Mouse (Mus musculus): Measurements from ENCODE around the gene Fbxo9. TPM values are rescaled to one million over a fixed set of nuclear protein-coding genes. Genes with fewer than 3 reads are reported as not detected.
A peak's percentile ranks its signal among the peaks of the same experiment; 100 is the strongest.

The Fbxo9 gene
- total RNA-seq, 2 experiments from 2014 or later: 105 to 115 TPM

DNA sequence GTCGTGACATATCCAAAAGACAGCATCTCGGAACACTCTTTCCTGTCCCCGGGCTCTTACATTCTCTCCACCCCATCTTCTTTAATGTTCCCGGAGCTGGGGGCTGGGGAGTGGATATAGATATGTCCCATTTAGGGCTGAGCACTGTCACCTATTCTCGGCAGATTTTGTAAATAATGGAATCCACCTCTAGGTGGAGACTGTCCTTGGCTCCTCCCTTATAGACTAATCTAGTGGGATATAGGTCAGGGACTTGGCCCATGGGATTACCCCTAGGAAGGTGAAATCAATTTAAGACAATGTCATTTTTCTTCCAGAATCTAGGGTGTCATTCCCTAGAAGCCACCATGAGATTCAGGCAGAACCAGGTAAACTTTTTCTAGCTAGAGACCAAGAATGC, 791 bp upstream of the Fbxo9 start:
- DNase-seq (ENCODE audit: low spot score in 2 of 2): no peak

DNA sequence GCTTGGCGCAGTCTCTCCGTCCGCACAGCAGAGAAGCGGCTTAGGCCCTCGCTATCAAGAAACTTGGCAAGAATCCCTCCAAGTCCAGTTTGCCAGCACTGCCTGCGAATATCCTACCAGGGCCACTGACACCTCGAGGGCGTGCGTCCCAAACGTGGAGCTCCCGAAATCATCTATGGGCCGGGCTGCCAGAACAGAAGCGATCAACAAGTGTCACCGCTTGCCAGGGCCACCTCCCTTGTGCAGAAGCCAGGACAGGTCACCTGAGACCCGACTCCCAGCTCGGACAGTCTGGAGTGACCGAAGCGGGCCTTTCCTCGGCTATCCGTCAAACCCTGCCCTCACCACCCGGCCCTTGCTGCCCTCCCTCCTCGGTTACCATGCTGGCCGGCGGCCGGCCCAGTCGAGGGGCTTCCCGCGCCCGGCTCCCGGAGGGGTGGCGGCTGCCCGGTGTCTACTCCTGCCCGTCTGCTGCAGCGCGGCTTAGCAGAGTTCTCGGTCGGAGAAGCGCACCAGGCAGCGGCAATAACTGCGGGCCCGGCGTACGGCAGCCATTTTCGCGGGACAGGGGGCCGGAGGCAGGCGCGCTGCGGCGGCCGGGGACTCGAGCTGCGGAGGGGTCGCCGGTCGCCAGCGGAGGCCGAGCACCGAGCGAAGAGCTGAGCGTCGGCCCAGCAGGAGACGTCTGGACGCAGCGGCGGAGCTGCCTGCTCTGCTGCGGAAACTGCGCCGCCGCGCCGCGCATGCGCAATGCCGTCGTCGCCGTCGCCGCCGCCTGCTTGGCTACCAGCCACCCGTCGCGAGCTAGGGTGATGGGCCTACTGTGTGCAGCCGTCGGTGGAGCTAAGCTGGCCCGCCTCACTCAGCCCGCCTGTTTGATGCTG, 711 bp downstream of the Fbxo9 start:
- peak; percentile 82 to 88 for DNase-seq (ENCODE audit: low spot score in 2 of 2)

DNA sequence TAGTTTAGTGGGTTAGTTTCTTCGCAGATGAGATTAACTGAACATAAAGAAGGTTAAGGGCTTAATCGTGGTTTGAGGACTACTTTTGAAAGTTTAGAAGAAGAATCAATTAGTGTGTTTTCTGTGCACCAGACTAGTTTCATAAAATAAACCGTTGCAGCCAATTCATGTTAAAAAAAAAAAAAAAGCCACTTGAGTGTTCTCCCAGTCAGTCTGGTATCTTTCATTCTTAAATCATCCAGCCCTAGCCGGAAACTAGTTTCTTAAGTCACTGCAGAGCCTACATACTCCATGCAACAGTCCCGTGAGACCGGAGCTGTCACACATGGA, 1.3 kb downstream of the Fbxo9 start:
- no peak for DNase-seq (ENCODE audit: low spot score in 2 of 2)

DNA sequence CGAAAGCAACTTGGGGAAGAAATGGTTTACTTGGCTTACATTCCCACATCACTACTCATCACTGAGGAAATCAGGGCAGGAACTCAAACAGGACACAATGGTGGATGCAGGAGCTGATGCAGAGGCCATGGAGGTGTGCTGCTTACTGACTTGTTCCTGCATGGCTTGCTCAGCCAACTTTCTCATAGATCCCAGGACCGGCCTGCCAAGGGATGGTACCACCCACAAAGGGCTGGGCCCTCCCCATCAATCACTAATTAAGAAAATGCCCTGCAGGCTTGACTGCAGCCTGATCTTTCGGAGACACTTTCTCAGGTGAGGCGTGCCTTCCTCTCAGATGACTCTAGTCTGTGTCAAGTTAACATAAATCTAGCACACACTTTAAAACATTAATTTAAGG, 2.0 kb downstream of the Fbxo9 start:
- DNase-seq (ENCODE audit: low spot score in 2 of 2): no peak

DNA sequence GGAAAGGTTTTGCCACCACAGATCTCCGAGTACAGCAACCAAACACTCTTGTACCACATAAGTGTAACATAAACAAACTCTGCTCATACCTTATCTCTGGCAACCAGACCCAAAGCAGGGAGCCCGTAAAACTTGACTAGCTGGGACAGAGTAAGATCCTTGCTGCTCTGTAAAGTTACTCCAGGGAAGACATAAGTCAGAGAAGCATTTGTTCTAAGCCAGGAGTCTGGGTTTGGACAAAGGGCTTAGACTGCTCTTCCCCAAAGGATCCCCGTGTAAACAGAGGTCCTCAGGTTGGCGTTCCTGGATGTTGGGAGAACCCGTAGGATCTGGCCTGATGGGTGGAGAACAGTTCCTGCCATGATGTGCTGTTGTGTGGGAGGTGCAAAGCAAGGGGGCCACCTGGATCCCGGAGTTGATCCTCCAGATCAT, 3.3 kb downstream of the Fbxo9 start:
- no peak for DNase-seq (ENCODE audit: low spot score in 2 of 2)

DNA sequence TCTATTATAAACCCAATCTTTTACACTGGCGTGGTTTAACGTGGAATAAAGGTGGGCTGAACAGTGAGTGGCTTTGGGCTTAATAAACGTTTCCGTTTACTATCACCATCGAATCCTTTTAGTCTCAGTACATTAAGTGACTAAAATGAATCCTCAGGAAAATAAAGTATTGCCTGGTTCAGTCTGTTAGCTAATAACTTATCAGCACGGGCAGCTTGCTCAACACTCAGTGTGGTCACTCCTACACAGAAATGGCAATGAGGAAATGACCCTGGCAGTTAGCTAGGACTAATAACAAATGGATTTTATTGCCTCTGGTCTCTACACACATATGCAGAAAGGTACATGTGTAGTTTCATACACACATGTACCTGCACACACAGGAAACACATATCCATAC, 3.9 kb downstream of the Fbxo9 start:
- DNase-seq (ENCODE audit: low spot score in 2 of 2): no peak

DNA sequence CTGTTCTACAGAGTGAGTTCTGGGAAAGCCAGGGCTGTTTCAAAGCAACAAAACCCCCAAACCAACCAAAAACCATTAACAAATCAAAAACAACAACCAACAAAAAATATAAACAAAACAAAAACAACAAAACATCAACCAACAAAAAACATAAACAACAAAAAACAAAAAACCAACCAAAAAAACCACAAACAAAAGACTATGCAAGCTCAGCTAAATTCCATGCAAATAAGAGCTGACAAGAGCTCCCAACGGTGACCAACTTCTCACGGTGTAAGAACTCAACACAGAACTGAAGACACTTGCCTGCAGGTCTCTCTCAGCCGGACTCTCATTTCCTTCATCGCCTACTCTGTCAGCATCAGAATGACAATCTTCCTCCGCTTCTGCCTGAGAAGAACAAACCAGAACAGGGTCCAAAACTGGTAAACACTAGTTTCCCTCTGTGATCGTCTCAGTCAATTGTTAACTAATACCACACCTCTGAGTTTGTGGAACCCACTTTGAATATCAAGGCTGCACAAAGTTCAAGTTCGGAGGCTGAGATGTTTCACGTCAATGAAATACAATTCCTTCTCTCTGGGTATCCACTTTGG, 4.8 kb downstream of the Fbxo9 start:
- no peak for DNase-seq (ENCODE audit: low spot score in 2 of 2)

DNA sequence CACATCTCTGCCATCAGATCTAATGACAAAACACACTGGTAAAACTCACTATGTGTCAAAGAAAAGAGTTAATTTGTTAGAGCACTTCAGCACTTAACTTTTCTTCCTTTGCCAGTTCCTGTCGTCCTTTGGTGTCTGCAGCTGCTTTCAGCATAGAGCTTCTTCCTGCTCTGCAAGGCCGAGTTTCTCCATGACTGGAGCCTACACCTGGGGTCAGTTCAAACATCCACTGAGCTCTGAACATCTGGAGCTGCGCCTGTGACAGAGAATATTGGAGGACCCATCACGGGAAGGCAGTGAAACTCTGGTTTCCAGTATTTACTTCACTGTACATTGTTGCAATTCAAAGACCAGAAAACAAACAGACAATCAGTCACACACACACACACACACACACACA, 7.4 kb downstream of the Fbxo9 start:
- DNase-seq (ENCODE audit: low spot score in 2 of 2): no peak

DNA sequence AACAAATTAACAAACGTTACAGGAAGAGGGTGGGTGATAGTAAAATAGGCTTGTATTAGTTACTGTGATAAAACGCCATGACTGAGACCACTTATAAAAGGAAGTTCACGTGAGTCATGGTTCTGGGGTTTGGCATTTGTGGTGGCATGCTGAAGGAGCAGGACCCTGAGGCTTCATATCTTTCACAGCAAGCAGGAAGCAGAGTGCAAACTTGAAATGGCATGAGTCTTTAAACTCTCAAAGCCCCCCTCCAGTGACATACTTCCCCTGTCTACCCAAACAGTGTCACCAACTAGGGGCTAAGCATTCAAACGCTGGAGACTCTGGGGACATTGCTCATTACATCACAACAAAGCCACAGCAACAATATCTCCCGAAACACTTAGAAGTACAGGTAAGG, 7.9 kb downstream of the Fbxo9 start:
- DNase-seq (ENCODE audit: low spot score in 2 of 2): no peak

DNA sequence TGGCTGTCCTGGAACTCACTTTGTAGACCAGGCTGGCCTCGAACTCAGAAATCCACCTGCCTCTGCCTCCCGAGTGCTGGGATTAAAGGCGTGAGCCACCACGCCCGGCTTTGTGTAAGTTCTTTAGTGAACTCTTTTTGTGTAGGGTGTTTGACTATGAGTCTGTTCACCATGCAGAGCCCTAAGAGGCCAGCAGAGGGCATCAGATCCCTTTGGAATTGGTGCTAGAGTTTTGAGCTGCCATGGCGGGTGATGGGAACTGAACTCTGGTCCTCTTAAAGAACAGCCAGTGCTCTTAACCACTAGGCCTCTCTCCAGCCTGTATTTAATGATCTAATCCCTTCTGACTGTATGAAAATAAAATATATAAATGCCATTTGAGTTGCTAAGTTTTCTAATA, 12.5 kb downstream of the Fbxo9 start:
- DNase-seq (ENCODE audit: low spot score in 2 of 2): no peak

DNA sequence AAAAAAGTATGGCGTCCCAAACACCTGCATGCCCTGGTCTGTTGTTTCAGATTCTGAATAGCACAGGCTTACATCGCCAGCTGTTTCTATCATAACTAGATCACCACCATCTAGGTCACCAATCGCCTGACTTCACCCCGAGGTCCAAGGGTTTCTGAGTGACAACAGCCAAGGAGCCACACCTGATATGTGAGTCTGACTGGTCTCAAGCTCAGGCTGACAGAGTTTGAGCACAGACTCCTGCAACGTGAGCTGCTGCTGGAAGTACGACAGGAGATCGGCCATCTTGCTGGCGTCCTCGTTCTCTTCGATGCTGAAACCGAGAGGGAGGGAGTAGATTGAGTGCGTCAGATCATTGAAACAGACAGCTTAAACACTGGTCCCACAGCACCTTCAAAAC, 13.2 kb downstream of the Fbxo9 start:
- no peak for DNase-seq (ENCODE audit: low spot score in 2 of 2)

DNA sequence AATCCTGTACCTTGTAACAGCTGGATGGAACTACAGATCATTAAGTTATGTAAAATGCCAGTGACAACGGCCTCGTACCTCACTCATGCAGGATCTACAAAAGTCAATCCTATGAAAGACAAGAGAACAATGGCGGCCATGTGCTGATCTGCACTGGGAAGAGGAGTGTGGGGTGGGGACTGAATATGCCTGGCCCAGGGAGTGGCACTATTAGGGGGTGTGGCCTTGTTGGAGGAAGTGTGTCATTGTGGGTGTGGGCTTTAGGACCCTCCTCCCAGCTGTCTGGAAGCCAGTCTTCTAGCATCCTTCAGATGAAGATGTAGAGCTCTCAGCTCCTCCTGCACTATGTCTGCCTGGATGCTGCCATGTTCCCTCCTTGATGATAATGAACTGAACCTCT, 18.3 kb downstream of the Fbxo9 start:
- DNase-seq (ENCODE audit: low spot score in 2 of 2): no peak

DNA sequence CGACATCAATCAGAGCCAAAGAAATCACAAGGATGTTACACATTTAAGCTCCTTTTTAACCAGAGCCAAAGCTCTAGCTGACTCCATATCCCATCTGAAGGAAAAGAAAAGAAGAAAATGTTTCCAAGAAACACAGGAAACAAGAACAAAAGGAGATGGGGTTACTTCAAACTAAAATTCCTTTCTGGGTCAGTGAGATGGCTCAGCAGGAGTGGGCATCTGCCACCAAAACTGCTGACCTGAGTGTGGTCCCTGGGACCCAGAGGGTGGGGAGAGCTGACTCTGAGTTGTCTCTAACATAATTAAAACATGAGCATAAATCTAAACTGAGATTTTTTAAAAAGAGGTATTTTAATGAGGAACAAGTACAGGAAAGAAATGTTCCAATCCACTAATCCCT, 19.0 kb downstream of the Fbxo9 start:
- no peak for DNase-seq (ENCODE audit: low spot score in 2 of 2)

DNA sequence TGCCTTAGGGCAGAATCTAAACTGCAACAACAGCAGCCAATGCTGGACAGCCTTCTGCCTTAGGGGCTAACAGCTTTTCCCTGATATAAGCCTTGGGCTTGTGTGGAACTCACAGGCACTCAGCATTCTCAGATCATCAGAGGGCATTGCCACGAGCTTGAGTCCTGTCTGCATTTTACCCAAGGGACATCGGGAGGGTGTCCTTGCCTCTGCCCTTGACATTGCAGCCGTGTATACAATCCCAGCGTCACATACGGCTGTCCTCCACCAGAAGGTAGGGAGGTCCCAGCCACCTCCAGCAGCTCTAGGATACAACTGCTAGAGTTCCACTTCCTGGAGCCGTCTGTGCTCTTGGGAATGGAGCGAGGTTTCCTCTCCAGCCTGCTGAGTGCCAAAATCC, 19.9 kb downstream of the Fbxo9 start:
- no peak for DNase-seq (ENCODE audit: low spot score in 2 of 2)

DNA sequence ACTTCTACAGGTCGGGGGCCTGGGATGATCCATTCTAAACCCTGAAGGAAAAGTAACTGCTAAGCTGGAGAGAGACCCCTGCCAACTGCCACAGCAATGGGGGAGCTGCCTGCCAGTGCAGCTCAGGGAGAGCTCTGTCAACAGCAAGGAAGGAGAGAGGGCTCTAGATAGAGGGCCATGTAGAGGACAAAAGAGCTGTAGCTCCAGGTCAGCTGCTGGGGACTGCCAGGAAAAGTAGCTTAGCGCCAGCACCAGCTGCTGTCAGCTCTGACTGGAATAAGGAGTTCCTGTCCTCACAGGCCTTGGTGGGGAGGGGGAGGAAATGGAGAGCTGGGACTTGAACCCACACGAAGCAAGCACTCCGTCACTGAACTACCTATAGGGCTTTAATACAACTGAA, 20.3 kb downstream of the Fbxo9 start:
- DNase-seq (ENCODE audit: low spot score in 2 of 2): no peak

DNA sequence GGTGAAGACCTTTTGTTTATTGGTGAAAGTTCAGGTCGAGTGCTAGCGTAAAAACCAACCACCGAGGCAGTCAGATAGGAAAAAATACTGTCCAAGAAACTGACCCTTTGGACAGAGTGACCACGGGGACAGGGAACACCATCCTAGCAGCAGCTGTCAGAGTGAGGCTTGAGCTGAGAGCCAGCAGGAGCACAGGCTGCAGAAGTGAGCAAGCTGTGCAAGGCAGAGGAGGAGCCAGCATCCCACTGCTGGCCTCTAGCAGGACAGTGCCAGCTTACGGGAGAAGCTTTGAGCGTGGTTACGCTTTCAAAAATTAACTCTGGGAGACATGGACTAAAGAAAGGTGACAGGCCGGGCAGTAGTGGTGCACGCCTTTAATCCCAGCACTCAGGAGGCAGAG, 21.1 kb downstream of the Fbxo9 start:
- no peak for DNase-seq (ENCODE audit: low spot score in 2 of 2)

DNA sequence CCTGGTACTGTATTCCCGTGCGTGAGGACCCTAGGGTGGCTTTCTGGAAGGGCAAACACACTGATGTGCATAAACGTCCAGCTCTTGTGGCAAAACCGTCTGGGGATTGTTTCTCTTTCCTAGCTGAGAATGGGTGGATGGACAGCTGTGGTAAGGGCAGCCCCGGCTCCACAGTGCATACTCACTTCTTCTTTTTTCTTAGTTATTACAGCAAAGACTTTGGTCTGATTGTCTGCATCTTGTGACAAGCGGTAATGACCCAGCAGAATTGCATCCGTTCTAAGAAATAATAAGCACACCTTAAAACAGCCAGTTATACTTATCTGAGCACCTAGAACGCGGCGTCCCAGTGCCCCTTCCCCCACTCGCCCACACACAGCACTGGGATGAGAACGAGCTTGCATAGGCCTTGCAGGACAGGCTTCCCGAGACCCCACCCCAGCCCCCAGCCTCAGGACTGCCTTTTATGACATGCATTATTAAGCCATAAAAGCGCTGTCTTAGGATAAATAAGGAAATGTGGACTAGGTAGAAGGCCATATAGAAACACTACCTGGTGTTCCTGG, 23.1 kb downstream of the Fbxo9 start:
- no peak for DNase-seq (ENCODE audit: low spot score in 2 of 2)

DNA sequence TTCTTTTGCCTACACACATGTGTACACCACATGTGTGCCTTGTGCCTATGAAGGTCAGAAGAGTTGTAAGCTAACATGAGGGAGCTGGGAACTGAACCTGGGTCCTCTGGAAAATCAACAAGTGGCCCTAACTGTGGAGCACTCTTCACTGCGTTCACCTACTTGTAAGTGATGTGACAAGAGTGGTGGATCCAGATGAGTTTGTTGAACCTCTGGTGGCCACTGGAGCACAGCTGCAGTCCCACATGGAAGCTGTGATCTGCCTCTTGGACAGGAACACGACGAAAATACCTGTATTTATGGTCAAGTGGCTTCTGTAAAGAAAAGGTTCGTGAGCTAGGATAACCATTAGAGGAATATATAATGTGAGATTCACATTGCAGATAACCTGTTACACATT, 24.5 kb downstream of the Fbxo9 start:
- no peak for DNase-seq (ENCODE audit: low spot score in 2 of 2)

DNA sequence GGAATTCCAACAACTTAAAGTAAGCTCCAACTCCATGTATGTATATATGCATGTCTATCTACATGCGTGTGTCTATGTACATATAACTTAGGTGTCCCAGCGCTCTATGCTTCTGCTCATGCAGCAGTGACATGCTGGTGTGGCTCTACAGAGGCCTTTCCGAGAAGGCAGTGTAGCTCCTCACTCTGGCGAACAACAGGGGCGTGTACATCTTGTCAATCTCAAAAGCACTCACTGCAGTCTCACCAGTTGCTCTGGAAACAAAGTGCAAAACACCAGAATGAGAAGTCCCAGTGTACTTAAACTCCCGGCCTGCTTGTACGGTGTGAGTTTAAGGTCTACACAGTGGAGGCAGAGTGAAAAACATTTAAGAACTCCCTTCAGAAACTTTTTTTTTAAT, 27.0 kb downstream of the Fbxo9 start:
- no peak for DNase-seq (ENCODE audit: low spot score in 2 of 2)

DNA sequence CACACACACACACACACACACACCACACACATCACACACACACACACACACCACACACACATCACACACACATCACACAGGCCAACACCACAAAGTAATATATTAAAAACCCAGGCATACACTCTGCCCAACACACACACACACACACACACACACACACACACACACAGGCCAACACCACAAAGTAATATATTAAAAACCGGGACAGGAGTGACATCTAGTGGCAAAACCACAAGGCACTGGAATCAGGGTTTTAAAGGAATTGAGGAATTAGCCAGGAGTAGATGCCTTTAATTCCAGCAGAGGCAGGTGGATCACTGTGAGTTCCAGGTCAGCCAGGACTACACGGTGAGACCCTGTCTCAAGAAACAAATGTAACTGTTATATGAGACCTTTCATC, 30.6 kb downstream of the Fbxo9 start:
- peak in 1 of 2 experiments; percentile 23 for DNase-seq (ENCODE audit: low spot score in 2 of 2)

DNA sequence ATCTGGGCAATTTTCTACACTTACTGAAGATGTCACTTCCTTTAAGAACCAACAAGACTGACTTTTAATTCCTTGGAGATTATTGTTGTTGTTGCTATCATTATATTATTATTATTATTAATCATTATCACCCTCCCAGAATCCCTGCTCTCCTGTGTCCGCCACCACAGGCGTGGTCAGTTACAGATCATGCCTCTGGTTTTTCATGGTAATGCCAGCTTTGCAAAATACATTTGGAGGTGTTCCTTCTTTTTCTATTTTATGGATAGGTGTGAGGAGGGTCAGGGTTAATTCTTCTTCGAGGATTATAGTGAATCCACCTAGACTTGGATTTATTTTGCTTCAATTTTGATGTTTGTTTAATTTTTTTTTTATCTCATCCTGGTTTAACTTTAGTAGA, 33.6 kb downstream of the Fbxo9 start:
- DNase-seq (ENCODE audit: low spot score in 2 of 2): no peak

DNA sequence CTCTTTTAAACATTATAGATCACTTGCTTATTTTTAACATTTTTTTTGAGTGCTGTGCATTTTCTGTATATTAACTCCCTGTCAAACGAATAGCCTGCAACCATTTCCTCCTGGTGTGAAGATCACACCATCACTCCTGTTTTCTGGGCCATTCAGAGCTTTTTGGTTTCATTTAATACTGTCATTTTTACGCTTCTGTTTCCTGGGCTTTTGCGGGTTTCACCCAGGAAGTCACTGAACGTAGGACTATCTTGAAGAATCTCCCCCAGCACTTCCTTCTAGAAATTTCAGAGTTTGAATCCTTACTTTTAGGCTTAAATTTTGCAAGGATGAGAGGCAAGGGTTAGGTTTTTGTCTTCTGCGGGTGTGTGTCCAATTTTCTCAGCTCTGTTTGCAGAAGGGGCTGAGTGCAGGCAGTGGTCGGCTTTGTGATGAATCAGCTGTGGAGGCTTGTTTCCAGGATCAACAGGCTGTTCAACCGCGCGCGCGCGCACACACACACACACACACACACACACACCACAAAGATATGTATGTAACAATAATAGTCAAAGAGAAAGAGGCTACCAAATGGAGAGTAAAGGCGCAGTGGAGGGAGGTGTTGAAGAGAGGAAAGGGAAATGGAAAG, 35.0 kb downstream of the Fbxo9 start:
- no peak for DNase-seq (ENCODE audit: low spot score in 2 of 2)

Measured in layer of hippocampus, postnatal 10 days (tissue).